Mouse (Mus musculus) cerebral cortex, adult 2 months (tissue): Measurements from ENCODE around the gene Cmtm5.

Source experiments
- WGBS: fragments of 180-500 bp; shearing (Covaris S2); methylation state at CpG from one replicate; pipeline ENCODE4 v1.1.7; 2018; 5-methylcytosine and 5-hydroxymethylcytosine counted together

Cmtm5 gene

DNA sequence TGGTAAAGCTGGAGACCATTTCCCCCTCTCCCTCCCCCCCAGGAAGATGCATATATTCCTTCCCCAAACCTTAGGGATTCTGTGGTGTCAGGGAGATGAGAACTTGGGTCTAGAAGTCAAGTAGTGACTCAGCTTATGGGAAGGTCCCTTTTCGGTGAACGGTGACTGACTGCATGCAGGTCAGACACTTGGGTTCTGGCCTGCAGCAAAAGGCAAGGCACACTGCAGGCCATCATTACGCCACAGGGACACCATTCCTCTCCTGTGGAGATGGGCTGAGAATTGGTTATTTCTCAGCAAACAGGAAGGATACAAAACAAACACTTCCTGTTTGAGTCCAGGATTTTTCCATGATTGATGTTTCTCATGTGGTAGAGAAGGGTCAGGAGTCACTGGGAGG is 23.1 kb downstream of the Cmtm5 start:
- 91% methylated on average over 3 of the region's 3 CpGs for WGBS

DNA sequence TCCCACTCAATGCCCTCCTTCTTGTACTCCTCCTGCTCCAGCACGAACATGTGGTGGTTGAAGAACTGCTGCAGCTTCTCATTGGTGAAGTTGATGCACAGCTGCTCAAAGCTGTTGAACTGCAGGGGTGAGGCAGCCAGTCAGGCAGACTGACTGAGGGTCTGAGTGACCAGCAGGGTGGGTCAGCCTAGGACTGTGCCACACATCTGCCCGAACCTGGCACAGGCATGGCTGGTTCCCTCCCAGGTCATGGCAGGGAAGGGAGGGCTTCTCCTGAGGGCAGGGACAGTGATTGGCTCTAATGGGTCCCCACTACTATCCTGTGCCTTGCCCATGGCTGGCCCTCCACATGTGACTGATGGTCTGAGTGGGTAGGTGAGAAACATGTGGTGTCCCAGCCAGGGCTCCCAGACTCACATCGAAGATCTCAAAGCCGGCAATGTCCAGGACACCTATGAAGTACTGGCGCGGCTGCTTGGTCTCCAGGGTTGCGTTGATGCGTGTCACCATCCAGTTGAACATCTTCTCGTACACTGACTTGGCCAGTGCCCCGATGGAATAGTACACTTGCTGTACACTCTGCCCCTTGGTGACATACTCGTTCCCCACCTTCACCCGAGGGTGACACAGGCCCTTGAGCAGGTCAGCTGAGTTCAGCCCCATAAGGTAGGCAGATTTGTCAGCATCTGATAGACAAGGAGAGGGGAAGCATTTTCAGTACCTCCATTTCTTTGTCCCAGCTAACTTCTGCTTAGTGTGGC is 24.0 kb downstream of the Cmtm5 start:
- WGBS = 91% methylated on average over 12 of the region's 12 CpGs

DNA sequence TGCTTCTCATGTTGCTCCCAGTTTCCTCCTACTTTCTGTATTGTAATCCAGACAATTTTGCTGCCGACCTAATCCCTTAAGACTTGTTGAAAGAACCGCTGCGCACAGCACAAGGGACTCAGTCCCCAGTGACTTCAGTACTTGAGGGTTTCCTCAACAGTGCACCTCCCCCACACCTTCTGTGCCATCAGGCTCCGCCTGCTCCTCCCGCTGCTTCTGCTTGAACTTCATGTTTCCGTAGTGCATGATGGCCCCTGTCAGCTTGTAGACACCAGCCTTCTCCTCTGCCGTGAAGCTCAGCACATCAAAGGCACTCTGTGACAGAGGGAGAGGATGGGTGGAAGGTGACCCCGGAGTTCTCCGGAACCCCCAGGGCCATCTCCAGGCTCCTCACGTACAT is 24.7 kb downstream of the Cmtm5 start:
- WGBS = 61% methylated on average over 10 of the region's 10 CpGs

DNA sequence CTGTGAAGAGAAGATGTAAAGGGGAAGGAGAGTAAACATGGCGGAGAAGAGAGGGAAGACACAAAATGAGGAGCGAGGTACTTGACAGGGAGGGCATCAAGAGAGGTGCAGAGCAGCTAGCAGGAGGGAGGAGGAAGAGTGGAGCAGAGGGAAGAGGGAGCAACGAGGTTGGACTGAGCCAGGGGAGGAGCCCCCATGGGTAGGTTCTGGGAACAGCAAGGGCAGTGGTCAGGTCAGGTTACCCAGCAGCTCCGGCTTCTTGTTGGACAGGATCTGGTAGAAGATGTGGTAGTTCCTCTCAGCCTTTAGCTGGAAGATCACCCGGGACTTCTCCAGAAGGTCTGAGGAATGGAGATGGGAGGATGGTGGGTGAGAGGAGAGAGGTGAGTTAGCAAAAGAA is 25.4 kb downstream of the Cmtm5 start:
- 90% methylated on average over 5 of the region's 5 CpGs for WGBS

DNA sequence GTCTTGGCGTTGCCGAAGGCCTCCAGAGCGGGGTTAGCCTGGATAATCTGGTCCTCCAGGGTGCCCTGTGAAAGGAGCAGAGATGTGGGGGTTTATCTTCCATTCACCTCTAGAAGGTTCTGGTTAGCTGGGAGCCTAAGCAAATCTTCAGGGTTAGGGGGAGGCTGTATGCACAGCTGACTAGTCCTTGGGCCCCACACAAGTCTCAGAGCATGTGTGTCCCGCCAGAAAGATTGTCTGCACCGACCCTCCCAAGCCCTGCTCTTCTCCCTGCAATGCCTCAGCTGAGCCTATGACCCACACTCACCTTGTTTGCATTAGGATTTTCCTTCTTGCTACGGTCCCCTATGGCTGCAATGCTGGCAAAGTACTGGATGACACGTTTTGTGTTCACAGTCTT is 26.7 kb downstream of the Cmtm5 start:
- WGBS = 88% methylated on average over 7 of the region's 7 CpGs

DNA sequence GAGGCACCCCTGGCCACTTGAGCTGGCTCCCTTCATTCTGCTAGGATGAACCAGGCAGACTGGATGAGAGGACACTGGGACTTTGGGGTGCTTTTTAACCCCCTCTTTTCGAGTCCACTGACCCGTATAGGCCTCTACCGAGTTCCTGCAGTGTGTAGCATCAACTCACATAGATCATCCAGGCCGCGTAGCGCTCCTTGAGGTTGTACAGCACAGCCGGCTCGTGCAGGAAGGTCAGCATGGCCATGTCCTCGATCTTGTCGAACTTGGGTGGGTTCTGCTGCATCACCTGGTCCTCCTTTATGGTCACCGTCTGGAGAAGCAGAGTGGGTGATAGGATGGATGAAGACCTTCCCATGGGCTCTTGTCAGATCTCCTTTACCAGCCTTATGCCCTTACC is 27.7 kb downstream of the Cmtm5 start:
- WGBS = 91% methylated on average over 11 of the region's 11 CpGs

DNA sequence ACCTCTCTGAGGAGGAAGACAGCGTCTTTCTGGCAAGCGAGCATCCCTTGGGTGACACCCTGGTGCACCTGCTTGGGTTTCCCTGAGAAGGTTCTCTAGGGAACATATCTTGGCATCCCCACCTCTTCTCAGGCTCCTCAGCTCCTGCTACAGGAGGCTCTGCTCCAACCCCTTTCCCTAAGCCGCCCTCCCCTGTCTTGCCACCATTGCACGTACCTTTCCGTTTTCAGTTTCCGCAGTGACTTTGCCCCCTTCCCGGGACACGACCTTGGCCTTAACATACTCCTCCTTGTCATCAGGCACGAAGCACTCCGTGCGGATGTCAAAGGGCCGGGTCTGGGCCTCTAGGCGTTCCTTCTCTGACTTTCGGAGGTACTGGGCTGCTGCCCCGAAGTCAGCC is 29.0 kb downstream of the Cmtm5 start:
- 89% methylated on average over 15 of the region's 15 CpGs for WGBS

DNA sequence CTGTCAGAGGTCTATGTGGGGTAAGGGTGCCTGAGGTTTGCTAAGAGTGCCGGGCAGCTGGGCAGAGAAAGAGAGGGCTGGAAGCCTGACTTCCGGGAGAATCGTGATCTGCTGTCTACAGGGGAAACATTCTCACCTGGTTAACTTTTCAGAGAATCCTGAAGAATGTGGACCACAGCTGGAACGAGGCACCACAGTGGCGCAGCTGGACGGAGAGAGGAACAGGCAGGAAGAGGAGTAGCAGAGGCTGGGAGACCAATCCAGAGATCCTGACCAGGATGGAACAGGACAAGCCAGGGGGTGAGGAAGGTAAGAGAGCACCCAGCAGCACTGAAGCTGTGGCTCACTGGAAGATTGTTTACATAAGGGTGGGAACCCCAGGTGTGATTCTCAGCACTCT is 29.6 kb downstream of the Cmtm5 start:
- WGBS = 83% methylated on average over 6 of the region's 6 CpGs

DNA sequence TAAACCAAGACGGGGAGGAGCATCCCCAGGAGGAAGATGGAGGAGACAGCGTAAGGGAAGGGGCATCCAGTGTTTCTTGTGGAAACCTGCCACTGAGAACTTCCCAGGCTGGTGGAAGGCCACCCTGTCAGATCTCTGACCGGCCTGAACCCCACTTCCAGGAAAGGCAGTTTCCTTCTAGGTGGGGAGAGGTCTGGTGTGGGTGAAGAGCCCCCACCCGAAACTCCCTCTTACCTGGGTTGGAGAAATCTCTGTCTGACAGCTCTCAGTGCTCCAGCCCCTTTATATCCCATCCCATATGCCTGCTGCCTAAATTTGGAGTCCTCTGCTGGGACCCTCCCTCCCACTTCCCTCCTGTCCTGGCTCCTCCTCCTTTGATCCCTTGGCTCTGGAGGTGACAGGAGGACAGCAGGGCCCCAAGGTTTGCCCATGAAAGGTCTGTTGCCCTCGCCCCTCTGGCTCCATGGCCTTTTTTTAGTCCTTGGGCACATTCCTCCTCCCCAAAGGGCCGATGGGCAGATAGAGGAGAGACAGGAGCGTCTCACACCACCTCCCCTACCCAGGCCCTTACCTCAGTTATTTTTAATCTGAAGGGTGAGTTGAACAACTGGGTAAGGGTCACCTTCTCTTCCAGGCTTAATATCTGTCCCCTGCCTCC is 30.4 kb downstream of the Cmtm5 start, which contains the start of gene Myh6:
Gene Myh6, minus strand, starts transcription at position 608 of the 658 bp plus-strand sequence.
- 78% methylated on average over 7 of the region's 7 CpGs for WGBS

DNA sequence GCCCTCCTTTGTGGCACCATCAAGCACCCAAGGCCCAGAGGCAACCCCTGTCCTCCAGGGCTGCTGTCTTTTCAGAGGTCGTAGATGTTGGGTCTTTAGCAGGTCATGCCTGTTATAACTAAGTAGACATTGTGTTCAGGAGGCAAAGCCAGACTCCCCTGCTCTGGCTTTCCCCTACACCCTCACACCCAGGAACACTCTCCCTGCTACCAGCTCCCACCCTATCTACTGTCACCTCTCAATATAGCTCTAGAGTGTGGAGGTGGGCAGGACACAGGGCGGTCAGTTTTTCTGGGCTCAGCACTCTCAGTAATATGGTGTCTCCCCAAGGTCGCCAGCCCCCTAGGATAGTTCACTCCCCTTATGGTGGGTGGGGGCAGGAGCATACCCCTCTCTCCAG is 31.8 kb downstream of the Cmtm5 start:
- WGBS = 85% methylated on average over 3 of the region's 3 CpGs

DNA sequence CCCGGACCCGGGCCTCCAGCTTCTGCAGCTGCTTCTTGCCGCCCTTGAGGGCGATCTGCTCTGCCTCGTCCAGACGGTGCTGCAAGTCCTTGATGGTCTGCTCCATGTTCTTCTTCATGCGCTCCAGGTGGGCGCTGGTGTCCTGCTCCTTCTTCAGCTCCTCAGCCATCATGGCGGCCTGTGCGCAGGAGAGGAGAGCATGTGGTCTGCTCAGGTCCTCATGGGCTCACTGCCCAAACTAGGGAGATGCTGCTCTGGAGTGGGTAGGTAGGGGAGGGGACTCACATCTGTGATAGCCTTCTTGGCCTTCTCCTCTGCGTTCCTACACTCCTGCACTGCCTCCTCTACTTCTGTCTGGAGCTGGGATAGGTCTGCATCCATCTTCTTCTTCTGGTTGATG is 36.7 kb downstream of the Cmtm5 start:
- 94% methylated on average over 11 of the region's 11 CpGs for WGBS

DNA sequence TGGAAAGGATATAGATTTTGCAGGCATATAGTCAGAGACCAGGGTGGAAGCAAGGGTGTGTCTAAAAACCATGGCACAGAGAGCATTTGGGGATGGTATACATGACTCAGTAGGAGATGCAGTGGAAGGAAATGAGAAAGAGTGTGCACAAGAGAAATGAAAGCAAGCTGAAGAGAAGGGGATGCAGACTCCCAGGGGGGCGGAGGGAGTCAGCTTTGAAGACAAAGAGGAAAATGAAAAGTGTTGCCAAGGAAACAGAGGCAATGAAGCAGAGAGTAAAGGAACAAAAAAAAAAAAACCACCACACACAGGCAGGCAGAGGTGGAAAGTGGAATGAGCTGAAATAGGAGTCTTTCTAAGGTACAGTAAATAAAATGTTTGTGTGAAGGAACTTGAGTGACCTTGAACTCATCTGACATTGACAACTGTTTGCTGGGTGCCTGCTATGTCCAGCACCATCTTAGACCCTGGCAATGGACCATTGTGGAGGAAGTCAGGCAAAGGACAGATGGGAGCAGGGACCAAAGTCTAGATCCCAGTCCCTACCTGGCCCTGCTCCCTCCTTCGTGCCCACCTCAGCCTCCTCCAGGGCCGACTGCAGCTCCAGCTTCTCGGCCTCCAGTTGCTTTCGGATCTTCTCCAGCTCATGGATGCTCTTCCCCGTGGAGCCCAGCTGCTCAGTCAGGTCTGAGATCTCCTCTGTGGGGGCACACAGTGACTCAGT is 38.2 kb downstream of the Cmtm5 start:
- 64% methylated on average over 6 of the region's 6 CpGs for WGBS

DNA sequence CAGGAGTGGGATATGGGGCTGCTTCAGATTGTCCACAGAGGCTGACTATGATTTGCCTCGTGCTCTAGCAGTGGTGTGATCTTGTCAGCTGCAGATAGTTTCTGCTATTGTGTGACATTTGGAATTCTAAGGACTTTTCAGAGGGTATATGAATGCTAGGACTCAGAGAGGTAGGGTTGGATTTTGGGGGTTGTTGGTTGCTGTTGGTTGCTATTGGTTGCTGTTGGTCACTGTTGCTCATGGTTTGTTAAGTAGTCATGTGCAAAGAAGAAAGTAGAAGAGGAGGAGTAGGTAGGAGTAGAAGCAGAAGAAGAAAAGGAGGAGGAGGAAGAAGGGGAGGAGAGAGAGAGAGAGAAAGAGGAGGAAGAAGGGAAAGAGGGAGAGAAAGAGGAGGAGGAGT is 40.6 kb downstream of the Cmtm5 start, which contains the start of gene Gm17428:
Gene Gm17428, plus strand, starts transcription at position 301 of the 400 bp plus-strand sequence.
- WGBS = 73% methylated on average over 1 of the region's 1 CpGs

DNA sequence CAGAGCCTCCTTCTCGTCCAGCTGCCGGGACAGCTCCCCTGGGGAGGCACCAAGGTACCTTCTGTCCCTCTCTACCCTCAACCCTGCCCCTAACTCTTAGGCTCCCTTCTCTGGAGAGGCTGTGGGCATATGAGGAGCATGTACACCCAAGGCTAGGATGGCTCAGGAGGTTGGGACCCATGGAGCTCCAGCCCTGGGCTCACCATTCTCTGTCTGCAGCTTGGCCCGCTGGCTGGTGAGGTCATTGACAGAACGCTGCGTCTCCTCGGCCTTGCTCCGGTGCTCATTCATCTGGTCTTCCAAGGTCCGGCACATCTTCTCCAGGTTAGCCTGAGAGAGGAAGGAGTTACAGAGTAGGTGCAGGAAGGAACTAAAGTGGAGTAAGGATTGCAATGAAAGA is 42.6 kb downstream of the Cmtm5 start:
- WGBS = 92% methylated on average over 8 of the region's 8 CpGs

DNA sequence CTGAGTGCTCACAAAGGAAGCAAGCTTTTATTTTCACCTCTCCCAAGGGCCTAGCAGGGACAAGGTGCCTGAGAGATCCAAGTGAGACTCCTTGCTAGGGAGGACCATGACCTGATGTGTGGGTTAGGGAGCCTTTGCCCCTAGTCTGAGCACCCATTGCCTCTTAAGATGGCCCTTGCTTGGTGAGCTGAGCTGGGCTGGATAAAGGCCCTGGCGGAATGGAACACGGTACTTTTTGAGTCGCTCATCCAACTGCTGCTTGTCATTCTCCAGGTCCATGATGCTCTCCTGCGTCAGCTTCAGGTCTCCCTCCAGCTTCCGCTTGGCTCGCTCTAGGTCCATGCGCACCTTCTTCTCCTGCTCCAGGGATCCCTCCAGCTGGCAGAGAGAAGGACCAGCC is 45.9 kb downstream of the Cmtm5 start:
- WGBS = 97% methylated on average over 7 of the region's 7 CpGs

DNA sequence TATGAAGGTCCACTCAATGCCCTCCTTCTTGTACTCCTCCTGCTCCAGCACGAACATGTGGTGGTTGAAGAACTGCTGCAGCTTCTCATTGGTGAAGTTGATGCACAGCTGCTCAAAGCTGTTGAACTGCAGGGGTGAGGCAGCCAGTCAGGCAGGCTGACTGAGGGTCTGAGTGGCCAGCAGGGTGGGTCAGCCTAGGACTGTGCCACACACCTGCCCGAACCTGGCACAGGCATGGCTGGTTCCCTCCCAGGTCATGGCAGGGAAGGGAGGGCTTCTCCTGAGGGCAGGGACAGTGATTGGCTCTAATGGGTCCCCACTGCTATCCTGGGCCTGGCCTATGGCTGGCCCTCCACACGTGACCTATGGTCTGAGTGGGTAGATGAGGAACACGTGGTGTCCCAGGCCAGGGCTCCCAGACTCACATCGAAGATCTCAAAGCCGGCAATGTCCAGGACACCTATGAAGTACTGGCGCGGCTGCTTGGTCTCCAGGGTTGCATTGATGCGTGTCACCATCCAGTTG is 52.4 kb downstream of the Cmtm5 start:
- WGBS = 94% methylated on average over 9 of the region's 9 CpGs
